Mouse (Mus musculus) adrenal gland, postnatal 36 days (tissue): ENCODE data around the gene Rnf5. TPM values are rescaled to one million over a fixed set of nuclear protein-coding genes. Genes with fewer than 3 reads are reported as not detected.

Experiments used
- DNase-seq, 2 experiments: peaks; one replicate each; pipeline ENCODE4 v3.0.0; 2021; ENCODE audit warnings: mixed read lengths in 1 of 2
- total RNA-seq, 2 experiments: library from RNA; stranded (reverse); gene quantifications; 2 replicates each; pipeline ENCODE4 v1.2.3; 2021

Gene Rnf5
- total RNA-seq, 2 experiments from 2014 or later: 67.7 to 86.5 TPM

DNA sequence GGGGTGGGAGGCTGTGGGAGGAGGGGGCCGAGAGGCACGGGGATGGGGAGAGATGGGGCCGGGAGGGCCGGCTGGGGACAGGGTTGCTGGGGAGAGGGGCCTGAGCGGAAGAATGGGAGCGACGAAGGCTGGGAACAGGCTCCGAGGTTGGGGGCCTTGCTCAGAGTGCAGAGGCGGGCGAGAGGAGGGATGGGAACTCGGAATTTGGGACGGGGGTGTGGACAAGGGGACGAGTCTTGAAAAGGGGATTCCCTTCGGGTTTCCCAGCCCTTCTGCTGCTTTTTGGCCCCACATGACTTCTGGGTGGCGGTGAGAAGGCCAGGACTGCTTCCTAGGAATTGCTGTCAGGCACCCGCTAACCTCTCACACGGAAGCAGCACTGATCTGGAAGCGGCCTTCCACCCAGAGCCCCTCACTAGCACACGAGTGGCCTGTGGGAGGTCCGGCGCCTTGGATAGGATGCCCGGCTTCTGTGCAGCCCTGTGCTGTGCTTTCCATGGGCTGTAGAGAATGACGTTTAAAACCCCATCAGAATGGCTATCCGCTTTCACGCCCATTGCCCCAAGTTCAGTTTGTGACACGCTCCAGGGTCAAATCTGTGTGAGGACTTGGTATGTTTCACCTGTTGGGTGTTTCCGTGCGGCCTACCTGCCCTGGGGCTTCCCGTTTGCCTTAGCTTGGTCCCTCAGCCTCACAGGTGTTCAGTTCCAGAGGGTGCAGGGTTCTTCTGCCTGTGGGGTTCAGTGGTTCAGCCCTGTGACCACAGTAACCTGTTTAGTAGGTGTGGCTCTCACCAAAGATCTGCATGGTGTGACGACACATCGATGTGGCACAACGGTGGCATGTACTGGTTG lies 2.9 kb upstream of the Rnf5 start:
- peak; percentile 29 to 38 for DNase-seq

DNA sequence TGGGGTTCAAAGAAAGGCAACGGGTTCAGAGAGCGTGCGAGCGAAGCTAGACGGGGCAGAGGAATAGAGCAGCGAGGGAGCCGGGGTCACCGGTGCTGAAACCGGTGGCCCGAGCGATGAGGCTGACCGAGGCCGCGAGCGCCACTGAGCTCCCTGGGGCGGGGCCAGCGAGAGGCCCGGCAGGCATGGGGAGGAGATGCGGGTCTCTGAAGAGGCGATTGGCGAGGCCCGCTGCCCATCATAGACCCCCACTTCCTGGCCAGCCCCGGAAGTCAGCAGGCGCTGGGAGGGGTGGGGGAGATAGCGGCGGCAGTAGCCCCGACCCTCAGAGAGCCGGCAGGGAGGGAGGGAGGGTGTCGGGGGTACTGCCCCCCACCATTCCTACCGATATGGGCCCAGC lies 2.1 kb upstream of the Rnf5 start:
- peak; percentile 98 to 99 for DNase-seq

DNA sequence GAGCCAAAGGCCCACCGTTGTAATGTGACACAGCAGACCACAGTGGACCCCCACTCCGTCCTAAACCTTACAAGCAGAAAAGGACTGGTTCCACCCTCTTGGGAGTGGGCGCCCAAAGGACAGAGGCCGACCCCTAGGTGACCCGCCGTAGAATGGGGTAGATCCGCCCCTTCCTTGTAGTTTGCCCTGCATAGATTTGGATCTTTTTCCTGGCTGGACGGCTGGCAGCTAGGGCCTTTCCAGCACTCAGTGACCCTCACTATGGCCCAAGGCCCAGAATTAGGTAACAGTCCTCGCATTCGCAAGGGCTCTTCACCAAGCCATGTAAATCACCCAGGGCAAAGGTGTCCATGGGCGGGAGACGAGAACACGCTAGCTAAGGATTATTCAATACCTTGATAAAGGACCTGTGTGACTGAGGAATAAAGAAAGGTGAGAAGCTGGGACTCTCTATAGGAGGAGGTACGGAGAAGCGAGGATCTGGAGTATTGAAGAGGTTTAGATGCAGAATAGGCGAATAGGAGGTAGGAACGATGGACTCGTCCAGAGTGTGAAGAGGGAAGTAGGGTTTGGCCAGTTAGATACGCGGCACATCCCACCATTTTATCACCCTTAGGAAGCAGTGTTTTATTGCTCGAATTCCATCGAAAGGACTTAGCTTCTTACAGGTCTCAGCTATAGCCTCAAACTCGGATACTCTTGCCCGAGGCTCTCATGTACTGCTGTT lies 1.2 kb upstream of the Rnf5 start:
- peak; percentile 67 to 68 for DNase-seq

DNA sequence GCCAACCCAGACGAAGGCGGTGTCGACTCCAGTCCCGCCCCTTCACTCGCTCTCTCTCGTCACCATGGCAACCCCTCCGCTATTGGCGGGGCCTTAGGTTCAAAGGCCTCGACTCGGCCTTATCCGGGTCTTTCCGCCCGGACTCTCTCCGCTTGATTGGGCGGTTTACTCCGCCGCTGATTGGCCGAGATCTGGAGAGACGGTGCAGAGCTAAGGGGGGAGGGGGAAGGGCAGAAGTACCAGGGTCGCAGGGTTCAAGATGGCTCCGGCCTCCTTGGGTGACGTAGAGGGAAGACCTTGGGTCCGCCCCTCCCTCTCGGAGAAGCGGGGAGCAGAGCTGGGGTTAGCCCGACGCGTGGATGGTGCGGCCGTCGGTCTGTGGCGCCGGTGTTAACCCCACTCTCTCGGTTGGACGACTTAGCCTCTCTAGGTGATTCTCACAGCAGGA lies 595 bp upstream of the Rnf5 start, which contains the start of gene Agpat1:
Gene Agpat1 (plus strand): TSS at position 202 of the 448 bp plus-strand sequence.
- peak; percentile 99 for DNase-seq

DNA sequence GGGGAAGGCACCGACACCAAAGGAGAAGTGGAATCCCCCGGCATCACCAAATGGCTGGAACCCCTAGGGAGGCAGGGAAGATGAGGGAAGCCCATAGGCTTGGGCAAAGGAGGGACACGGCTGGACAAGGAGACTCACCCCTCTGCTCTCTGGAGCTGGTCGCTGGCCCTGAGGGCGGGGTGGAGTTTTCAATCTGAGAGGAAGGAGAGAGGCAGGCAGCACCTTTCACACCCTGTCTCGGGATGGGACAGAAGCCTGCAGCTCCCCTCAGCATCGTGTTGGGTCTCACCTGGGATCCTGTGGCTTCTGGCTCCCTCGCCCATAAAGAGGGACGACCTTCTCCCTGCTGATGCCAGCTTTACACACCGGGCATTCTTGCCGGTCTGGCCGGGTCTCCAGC lies 1.7 kb downstream of the Rnf5 start:
- DNase-seq: no peak

DNA sequence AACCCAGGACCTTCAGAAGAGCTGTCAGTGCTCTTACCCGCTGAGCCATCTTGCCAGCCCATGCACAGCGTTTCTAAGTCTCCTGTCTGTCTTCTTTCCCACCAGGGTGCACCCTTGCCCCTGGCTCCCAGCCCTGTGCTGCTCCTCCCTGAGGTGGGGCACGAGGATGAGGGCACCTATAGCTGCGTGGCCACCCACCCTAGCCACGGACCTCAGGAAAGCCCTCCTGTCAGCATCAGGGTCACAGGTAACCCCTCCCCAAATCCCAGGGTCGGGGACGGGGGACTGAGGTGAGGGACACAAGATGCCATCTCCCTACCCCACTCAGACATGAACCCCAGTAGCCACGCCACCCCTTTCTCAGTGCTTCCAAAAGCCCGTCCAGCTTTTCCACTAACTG lies 3.6 kb downstream of the Rnf5 start:
- DNase-seq: no peak

DNA sequence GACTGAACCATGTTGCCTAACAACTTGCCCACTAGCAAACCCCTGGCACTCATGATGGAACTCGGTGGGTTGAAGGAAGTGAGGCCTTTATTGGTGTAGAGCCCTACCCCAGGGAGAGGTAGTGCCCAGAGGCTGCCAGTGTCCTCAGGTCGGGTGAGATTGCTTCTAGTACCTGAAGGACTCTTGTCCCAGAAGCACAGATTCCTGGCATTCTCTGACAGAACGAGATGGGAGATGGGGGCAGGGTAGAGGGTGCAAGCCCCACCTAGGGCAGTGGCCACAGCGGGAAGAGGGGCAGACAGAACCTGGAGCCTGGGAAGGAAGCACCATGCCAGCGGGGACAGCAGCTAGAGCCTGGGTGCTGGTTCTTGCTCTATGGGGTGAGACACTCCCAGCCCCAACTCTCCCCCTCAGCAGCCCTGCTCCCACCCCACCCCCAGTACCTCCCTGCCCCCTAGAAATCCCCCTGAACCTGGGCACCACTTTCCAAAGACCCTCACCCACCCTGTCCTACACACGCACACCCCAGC lies 5.9 kb downstream of the Rnf5 start, which contains the start of gene Ager:
Gene Ager (plus strand): TSS at position 297 of the 530 bp plus-strand sequence.
- DNase-seq: no peak

DNA sequence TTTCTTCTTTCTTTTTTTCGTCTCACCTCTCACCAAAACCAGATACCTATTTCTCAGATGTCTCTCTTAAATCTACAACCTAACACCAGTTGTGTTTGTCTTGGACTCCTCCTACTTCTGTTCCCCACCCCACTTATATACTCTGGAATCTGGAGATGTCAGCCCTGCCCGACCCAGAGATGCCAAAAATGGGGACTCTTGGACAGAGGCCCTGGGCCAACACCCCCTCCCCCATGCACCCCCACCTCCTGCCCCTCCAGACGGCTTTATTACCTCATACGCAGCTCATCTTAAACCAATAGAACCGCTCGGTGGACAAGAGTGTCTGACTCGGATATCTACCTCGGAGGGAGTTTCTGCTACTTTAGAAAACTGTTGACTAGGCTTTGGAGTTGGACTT lies 7.4 kb downstream of the Rnf5 start:
- DNase-seq: no peak

DNA sequence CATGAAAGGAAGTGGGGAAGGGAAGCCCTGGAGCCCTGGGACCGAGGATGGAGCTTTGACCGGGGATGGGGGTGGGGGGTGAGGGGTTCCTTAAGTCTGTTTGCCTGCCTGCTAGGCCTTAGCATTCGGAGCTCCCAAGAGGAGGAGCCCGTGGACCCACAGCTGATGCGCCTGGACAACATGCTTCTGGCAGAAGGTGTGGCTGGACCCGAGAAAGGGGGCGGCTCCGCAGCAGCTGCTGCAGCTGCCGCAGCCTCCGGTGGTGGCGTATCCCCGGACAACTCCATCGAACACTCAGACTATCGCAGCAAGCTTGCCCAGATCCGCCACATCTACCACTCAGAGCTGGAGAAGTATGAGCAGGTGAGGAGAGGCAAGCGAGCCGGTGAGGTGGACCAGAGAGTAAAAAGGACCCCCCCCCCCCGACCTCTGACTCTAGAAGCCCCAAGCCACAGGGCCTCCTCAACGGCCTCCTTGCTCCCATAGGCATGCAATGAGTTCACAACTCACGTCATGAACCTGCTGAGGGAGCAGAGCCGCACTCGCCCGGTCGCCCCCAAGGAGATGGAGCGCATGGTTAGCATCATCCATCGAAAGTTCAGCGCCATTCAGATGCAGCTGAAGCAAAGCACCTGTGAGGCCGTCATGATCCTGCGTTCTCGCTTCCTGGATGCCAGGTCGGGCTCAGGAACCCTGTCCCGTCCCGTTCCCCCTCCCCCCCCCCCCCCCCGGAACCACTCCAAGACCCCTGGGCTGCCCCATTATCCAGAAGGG lies 9.6 kb downstream of the Rnf5 start:
- no peak for DNase-seq

DNA sequence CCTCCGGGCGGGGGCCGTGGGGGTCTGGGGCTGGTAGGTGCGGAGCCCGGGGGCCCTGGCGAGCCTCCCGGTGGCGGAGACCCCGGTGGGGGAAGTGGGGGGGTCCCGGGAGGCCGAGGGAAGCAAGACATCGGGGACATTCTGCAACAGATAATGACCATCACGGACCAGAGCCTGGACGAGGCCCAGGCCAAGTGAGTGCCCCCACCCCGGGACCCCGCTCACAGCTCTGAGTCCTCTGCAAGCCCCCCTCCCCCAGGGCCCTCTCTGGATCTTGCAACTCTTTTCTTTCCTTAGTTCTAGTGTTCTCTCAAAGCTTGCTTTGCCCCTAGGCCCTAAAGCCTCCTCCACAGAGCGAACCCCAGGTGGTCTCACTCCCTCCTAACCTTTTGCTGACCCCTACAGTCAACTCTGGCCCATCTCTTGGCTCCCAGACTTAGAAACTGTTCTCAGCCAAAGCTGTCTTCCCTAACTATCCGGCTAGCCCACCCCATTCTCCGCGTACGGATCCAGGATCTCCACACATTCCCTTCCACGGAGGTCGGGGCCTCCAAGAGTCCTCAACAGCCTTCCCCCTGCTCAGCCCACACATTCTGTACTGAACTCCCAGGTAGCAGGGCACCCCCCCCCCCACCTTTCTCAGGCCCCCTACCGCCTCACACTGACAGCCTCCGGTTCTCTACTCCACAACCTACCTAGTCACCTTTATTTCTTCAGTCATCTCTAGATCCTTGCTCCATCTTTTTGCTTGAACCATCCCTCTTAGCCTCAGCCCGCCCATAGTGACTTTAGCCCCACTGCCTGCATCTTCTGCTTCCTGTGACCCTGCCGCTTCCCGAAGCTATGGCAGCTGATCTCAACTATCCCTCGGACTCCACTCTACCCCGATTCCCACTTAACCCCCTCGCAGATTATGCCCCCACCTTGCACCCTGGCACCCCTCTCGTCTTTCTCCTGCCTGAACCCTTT lies 10.6 kb downstream of the Rnf5 start:
- peak; percentile 46 to 50 for DNase-seq

DNA sequence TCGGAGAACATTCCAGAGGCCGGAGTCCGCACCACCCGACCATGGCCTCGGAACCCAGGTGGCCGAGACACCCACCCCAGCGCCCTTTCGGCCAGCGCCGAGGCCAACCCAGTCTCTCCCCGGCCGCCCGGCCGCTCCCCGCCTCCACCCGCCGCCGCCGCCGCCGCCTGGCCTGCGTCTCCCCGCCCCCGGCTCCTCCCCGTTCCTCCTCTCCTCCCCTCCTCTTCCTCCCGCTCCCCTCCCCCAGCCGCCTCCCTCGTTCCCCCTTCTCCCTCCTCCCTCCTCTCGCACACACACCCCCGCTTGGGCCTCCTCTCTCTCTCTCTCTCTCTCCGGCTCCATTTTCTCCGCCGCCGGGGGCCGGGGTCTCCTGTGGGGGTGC lies 11.5 kb downstream of the Rnf5 start:
- peak; percentile 93 to 99 for DNase-seq

DNA sequence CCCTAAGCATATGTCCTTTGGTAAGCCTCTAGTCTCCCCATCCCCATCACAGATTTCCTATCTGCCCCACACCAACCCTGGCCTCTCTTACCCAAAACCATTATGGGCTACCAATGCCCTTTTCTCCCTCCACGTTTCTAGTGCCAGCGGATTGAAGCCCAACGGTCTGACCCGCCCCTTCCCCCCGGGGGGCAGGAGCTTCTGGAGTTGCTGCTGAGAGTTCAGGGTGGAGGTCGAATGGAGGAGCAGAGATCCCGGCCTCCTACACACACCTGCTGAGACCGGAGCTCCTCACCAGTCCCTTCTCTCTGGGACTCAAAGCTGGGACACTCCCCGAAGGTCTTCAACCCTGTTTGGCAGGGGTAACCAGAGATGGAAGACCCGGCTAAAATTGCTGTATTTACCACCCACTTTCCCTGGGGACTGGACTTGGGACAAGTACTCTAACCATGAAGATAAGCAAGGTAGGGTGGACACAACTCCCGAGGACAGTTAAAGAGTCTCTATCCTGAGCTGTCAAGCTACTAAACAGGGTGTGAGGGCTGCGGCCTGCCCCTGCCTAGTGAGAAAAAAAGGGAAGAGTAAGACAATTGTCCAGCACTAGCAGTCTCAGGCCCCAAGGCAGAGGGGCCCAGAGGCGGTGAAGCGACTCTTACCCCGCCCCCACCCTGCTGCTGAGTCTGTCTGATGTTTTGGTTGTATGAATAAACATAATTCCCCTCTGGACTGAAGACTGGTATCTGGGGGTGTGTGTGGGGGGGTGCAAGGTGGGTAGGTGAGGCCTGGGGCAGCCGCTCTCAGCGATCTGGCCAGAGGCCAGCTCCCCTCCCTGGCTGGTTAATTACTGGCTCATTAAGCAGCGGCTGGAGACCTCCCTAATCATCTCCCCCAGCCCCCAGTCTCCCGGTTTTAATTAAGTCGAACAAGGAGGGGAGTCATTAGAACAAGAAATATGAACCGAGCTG lies 12.2 kb downstream of the Rnf5 start, which contains the start of gene Pbx2:
Gene Pbx2 (plus strand): TSS at position 238 of the 965 bp plus-strand sequence.
- DNase-seq: no peak

DNA sequence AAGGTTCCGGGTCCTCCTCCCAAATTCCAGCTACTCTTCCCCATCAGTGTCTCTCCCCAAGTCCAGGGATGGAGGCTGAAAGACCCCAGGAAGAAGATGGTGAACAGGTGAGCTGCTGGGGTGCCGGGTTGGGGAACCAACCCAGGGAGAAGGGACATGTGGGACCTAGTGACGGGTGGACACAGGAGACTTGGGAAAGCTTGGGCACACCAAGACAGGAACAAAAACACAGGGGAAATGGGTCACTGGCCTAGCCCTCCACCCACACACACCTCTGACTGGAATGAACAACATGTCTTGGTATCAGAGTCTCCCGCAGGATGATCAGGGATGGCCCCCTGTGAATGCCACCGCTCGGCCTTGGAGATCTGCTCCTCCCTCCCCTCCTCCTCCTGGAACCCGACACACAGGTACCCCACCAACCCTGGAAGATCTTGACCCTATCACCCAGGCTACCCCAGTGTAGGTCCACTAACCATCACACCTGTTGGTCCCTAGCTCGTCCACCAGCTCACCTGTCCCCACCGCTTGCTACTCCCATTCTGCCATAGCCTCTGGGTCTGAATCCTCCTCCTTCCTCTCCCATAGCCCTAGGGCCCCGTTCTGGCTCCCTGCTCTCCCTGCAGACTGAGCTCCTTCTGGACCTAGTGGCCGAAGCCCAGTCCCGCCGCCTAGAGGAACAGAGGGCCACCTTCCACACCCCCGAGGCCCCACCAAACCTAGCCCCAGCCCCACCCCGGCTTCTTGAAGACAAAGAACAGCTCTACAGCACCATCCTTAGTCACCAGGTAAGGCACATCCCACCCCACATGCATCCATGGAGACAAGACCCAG lies 13.1 kb downstream of the Rnf5 start:
- DNase-seq: no peak

DNA sequence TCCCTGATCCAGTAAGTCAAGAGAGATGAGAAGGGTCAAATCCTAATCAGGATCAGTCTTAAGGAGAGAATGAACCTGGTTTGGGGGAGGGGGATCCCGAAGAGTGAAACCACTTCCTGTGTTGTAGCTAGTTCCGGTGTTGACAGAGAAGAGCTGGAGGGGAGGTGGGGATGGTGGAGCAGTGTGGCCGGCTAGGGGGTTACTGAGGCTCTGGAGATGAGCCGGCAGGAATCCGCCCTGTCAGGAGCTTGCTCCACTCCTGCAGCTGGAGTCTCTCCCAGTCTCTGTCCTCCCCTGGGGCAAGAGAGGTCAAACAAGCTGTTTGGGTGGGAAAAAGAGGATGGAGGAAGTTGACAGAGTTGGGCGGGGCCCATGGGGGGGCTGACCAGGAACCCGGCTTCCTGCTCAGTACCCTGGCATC lies 13.8 kb downstream of the Rnf5 start, which contains the start of gene Gpsm3:
Gene Gpsm3 (plus strand): TSS at position 126 of the 421 bp plus-strand sequence.
- DNase-seq: peak; percentile 27 to 66

DNA sequence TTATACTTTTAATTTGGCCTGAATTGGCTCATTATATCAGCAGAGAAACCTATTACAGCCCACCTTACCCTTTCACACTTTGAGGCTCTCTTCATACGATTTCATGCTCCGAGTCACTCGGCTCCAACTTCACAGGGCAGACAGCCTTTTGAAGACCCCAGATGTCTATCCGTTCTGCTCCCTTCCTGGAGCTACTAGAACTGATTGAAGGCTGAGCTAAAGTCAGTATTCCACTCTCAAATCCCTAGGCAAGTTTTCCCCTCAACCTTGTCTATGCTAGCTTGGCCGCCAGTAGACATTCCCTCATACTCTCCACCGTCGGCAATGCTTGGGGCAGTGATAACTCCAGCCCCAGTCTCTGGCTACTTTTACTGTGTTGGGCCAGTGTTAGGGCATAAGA lies 14.3 kb downstream of the Rnf5 start:
- DNase-seq: no peak

DNA sequence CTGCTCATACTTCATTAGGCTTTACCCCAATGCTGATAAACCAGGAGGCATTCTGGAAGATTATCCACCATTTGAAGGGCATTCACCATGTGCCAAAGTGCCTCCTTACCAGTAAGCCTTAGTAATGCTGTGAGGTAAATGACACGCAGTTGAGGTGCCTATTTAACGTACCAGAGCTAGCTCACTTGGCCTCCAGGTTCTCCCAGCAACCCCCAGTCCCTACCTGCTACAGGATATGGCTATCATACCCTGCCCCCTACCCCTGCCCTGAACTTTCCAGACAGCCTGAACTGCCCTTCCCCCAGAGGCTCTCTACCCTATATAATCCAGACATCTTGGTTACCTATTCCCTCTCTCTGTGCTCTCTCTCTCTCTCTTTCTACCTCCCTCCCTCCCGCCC lies 14.7 kb downstream of the Rnf5 start:
- DNase-seq: no peak

DNA sequence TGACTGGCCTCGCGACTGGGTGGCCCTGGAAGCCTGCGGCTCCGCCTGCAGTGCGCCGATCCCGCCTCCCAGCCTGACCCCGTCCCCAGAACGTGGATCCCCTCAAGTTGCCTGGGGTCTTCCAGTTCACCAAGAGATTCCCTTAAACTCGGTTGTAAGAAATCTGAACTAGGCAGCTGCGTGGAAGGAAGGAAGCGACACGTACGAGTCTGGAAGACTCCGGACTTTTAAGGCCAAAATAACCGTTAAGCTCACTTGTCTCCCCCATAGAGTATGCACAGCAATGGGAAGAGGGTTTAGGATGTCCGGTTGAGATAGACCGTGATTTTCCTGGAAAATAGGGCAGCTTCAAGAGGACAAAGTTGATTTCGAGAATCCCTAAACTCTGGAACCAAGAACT lies 15.7 kb downstream of the Rnf5 start:
- DNase-seq: no peak

DNA sequence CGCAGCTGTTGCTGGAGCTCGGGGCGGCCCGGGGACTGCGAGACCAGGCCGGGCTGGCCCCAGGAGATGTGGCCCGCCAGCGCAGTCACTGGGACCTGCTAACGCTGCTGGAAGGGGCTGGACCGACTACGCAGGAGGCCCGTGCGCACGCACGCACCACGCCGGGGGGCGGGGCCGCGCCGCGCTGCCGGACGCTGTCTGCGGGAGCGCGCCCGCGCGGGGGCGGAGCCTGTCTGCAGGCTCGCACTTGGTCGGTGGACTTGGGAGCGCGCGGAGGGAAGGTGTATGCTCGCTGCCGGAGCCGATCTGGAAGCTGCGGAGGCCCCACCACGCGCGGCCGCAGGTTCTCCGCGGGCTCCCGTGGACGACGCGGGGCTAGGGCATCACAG lies 16.1 kb downstream of the Rnf5 start:
- peak; percentile 97 to 99 for DNase-seq
